In the genomic region with DNA sequence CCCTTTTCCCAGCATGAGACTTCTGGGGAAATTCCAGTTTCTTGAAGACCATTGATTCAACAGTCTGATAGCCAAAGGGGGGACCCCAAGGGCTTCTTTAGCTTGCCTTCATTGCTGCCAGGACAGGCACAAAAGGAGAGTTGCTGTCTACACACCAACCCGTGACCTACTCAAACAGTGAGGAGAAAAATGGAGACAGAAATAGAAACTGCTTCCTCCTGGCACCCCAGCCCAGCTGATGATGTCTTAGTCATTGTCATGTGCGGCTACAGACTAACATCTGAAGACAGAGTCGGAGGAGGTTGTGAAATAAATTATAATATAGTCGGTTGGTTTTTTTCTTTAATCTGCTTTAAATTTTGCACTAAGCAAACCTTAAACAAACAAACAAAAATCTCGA, we compare ENCODE assay signal across 8 mouse cellular contexts.
DNase-seq lines count a peak whose midpoint lies in the region; ATAC-seq lines count a peak whose summit lies in the region.

No protein-coding gene starts in this region.

- no peak overlapping the region for H3K4me2 ChIP-seq in midbrain, embryonic 14.5 days (ENCODE audit: low read length)
- no peak overlapping the region for H3K4me2 ChIP-seq in forebrain, embryonic 12.5 days

- intact Hi-C loops in gastrocnemius, postnatal 14 days (cut with DNase I; ENCODE audit: low total_unique reads) = no loop called here

- no peaks in the 10 kb centered on the region; the same call in 1 of the 2 replicates for H3K27me3 ChIP-seq in splenic B cell, adult 2 months (ENCODE audit: control insufficient read depth, insufficient read depth, low read length, poor library complexity, severe bottlenecking)
- H3K27me3 ChIP-seq in midbrain, embryonic 14.5 days (ENCODE audit: control insufficient read depth, insufficient read depth, low read length) = no peaks in the 10 kb centered on the region
- H3K27me3 ChIP-seq in forebrain, embryonic 12.5 days = no peaks in the 10 kb centered on the region

- ATAC-seq in midbrain, embryonic 14.5 days (ENCODE audit: low FRiP score, low TSS enrichment) = no peak; the same call in 1 of the 2 replicates
- no peak for ATAC-seq in forebrain, embryonic 12.5 days (ENCODE audit: low FRiP score)

- DNase-seq in layer of hippocampus, adult 9-11 months = peak; percentile 54
- DNase-seq in layer of hippocampus, adult 8-10 months (ENCODE audit: low spot score in 2 of 2) = no peak
- DNase-seq in NIH3T3 (ENCODE audit: low read depth) = peak; percentile 84
- DNase-seq in heart, postnatal 4 days = peak; percentile 6
- DNase-seq in splenic B cell, adult 2 months (ENCODE audit: low read depth, low spot score) = peak; percentile 36
- no peak for DNase-seq in midbrain, embryonic 14.5 days
- no peak for DNase-seq in gastrocnemius, postnatal 14 days

- no peaks in the 10 kb centered on the region for H3K36me3 ChIP-seq in splenic B cell, adult 2 months (ENCODE audit: control insufficient read depth, insufficient read depth, low read length, poor library complexity, severe bottlenecking)
- H3K36me3 ChIP-seq in midbrain, embryonic 14.5 days (ENCODE audit: control insufficient read depth, insufficient read depth, low read length) = no peaks in the 10 kb centered on the region
- no peaks in the 10 kb centered on the region for H3K36me3 ChIP-seq in forebrain, embryonic 12.5 days (replicated peaks)

- H3K9me3 ChIP-seq in midbrain, embryonic 14.5 days (ENCODE audit: control insufficient read depth, low read length) = no peaks in the 10 kb centered on the region
- no peaks in the 10 kb centered on the region for H3K9me3 ChIP-seq in forebrain, embryonic 12.5 days

- H3K27ac ChIP-seq in midbrain, embryonic 14.5 days (replicated peaks; ENCODE audit: low read depth, low read length) = no peak overlapping the region
- H3K27ac ChIP-seq in forebrain, embryonic 12.5 days = no peak overlapping the region

- 54% methylated on average over 5 of the region's 5 CpGs for WGBS in midbrain, embryonic 14.5 days
- 66% methylated on average over 5 of the region's 5 CpGs for WGBS in forebrain, embryonic 12.5 days

- no peaks in the 10 kb centered on the region for H3K4me1 ChIP-seq in midbrain, embryonic 14.5 days (ENCODE audit: control insufficient read depth, insufficient read depth, low read length)
- no peaks in the 10 kb centered on the region for H3K4me1 ChIP-seq in forebrain, embryonic 12.5 days

- H3K4me3 ChIP-seq in midbrain, embryonic 14.5 days (replicated peaks; ENCODE audit: low read depth, low read length) = no peak overlapping the region
- H3K4me3 ChIP-seq in forebrain, embryonic 12.5 days (replicated peaks) = no peak overlapping the region

- H3K9ac ChIP-seq in midbrain, embryonic 14.5 days (replicated peaks; ENCODE audit: low read length) = no peak overlapping the region
- H3K9ac ChIP-seq in forebrain, embryonic 12.5 days = no peak overlapping the region

Comparison
In these comparisons a context has a peak if more than half of its experiments do, and no peak if none do; other contexts are left out.
1. DNase-seq: peak in layer of hippocampus, adult 9-11 months (single experiment), NIH3T3 (single experiment), heart, postnatal 4 days (single experiment) and splenic B cell, adult 2 months (single experiment); none in layer of hippocampus, adult 8-10 months (0 of 2), midbrain, embryonic 14.5 days (single experiment) and gastrocnemius, postnatal 14 days (single experiment).